Mouse (Mus musculus) spleen, postnatal 36 days (tissue): Measurements from ENCODE around the gene Cd81.

ENCODE experiments used
- DNase-seq, 2 experiments: peaks; one replicate each; pipeline ENCODE4 v3.0.0; 2022; ENCODE audit warnings: low spot score in 2 of 2, mixed read lengths in 1 of 2

Gene Cd81

GRCm38 (mm10) chr7:143049841-143050816, 2.4 kb upstream of the Cd81 start:
- peak; percentile 48 to 49 for DNase-seq

- no peak for DNase-seq
Measured at GRCm38 (mm10) chr7:143051316-143051715, 1.2 kb upstream of the Cd81 start.

- DNase-seq = peak; percentile 48 to 50
Measured at GRCm38 (mm10) chr7:143053008-143053899, 715 bp downstream of the Cd81 start.

DNA sequence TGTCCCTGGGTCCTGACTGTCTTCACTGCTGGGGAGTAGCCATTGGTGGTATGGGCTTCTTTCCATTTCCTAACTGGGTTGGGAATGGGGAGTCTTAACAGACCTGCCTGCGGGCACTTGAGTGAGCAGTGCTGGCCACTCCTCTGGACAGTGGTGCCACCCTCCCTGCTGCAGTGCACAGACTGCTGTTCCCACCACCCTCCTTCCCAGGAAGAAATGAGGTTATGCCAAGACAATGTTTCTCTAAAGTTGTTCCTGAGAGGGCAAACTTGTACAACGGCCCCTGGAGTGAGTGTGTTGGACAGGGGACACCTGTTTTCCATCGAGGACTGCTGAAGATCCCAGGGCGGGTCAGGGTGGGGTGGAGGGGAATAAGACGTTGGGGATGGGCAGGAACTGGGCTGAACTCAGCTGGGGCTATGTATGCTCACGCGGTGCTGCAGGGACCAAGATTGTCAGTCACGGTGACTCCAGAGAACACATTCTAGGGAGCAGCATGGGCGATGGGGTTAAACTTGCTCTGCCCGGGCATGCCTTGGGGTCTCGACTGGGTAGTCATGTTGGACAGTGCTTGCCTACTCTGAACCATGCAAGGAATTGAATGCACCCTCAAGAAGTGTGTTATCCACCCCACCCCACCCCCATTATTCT, 1.5 kb downstream of the Cd81 start:
- DNase-seq = no peak

GRCm38 (mm10) chr7:143054612-143054965, 2.0 kb downstream of the Cd81 start:
- no peak for DNase-seq

- DNase-seq = no peak
Measured at GRCm38 (mm10) chr7:143055001-143055400, 2.5 kb downstream of the Cd81 start.

GRCm38 (mm10) chr7:143055499-143056186, 3.1 kb downstream of the Cd81 start:
- DNase-seq = no peak

- no peak for DNase-seq
Measured at GRCm38 (mm10) chr7:143057023-143057422, 4.5 kb downstream of the Cd81 start.

- DNase-seq = no peak
Measured at GRCm38 (mm10) chr7:143057667-143058220, 5.2 kb downstream of the Cd81 start.

DNA sequence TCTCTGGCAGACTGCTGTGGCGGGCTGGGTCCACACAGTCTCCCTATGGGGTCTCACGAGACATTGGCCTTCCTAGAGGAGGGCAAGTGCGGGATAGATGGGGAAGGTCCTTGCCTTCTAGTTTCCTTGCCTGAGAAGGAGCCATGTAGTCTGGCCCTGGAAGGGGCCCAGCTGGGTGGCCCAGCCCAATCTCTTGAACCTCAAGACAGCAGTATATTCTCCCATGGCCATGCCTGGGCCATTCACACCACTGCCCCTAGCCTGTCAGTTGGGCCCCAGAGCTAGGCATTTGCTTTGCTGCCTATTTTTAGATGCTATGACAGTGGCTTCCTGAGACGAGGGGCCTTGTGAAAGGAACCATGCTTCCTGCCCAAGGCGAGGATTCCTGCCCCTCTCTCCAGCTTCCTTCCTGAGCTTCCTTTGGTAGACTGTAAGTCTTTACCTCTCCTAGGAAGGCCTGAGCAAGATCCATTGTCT, 5.7 kb downstream of the Cd81 start:
- no peak for DNase-seq

- DNase-seq = no peak
Measured at GRCm38 (mm10) chr7:143059202-143059870, 6.8 kb downstream of the Cd81 start.

DNA sequence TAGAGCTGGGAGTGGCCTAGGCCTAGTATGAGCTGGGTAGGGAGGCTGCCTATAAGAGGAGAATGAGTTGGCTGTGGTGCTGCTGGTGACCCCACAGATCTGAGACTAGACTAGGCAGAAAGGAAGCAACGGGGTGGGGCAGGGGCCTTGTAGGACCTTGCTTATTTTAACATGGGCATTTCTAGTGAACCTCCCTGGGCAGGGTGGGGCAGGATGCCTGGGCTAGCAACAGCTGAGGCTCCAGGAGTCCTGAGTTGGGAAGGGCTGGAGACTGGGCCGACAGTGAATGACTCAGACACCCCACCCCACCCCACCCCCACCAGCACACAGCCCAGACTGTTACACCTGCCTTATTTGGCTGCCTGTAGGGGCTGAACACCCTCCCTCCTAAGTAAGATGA, 10.2 kb downstream of the Cd81 start:
- no peak for DNase-seq

- DNase-seq = no peak
Measured at GRCm38 (mm10) chr7:143064226-143064625, 11.7 kb downstream of the Cd81 start.

DNA sequence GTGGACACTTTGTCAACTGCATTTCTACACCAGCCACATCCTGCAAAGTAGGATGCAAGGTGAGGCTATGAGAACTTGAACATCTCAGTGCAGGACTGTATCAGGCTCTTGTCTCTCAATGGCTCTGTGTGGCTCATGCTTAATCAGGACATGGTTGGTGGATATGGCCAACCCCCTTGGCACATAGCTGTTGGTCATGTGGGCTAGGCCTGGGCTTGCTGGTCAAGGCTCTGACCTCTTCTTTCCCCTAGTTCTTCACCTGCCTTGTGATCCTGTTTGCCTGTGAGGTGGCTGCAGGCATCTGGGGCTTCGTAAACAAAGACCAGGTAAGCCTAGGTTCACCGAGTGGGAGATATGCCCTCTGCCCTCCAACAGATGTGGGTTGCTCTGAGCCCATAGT, 13.2 kb downstream of the Cd81 start:
- DNase-seq = no peak

GRCm38 (mm10) chr7:143067469-143067868, 14.9 kb downstream of the Cd81 start:
- no peak for DNase-seq

DNA sequence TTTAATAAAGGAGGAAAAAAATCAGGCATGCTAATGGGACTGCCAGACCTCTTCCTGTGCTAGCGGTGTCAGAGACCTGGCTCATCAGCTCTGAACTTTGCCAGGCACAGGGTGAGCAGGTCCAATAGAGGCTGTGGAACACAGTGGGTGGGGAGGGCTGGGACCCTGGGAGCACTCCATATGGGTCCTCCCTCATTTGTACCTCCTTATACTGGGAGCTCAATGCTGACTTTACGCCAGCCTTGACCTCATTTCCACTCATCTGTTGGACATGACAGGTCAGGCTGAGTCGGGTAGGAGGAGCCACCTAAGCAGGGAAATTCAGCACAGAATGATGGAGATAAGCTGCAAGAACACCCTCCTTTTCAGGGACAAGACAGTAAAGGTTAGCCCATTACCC, 15.4 kb downstream of the Cd81 start:
- DNase-seq = no peak

DNA sequence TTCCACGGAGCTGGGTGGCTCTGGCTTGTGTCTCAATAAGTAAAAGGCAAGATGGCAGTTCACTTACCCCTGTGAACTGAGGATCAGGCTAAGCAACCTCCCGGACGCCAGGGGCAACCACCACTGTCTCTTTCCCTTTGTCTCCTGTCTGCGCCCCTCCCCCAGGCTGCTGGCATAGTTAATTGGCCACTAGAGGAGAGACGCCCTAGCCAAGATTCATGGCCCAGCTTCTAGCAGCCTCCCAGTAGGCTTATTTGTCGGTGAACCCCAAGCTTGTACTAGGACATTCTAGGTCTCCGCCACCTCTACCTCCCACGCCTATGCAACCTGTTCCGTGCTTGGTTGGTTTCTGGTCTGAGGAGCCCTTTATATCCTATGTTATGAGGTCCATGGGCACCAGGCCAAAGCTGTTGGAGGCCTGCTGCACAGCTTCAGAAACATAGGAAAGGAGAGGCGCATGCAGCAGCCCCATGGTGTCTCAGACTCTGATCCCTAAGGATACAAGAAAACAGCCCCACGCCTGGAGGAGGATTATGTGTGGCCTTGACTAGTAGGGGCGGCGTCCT, 15.9 kb downstream of the Cd81 start:
- DNase-seq = no peak

GRCm38 (mm10) chr7:143068882-143069591, 16.5 kb downstream of the Cd81 start, which contains the start of gene Tssc4:
TSS of gene Tssc4 (plus strand) at chr7:143069249.
- DNase-seq = peak; percentile 98

DNA sequence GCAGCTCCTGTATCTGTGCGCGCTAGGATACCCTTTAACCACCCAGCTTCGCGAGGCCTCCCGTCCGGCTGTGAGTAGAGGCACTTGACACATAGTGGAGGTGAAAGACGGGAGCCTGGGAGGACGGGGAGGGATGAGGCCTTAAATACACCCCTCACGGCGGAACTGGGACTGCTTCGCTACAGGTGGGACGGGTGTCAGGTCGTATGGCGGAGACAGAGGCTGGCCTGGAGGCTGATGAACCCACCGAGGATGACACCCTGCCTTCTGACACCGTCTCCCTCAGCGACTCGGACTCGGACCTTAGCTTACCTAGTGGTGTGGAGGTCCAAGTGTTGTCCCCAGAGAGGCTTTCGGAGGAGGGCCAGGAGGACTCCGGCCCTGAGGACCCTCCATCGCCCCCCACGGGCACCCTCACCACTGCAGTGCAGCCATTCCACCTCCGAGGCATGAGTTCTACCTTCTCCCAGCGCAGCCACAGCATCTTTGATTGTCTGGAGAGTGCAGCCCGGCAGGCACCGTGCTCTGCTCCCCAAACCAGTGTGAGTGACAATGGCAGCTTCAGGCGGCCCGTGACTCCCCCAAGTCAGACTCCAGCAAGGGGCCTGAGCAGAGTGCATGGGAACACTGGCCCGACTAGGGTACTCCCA, 17.3 kb downstream of the Cd81 start:
- DNase-seq = no peak
